In genomic region chr14:30182624-30183524, GRCm38 (mm10) we compare ENCODE assay signal across 23 mouse cellular contexts.
DNase-seq lines count a peak whose midpoint lies in the region; ATAC-seq and TF ChIP-seq lines count a peak whose summit lies in the region.
"Had no signal": no experiment of that assay in that cellular context is flagged by ENCODE, and none has a peak within 500 bp of the region (broad histone marks: within the 10 kb centered on the region; RNA-seq: fewer than 3 reads in every experiment).

No protein-coding gene starts in this region.

- TF ChIP-seq CTCF in bone marrow, adult 2 months (IDR thresholded peaks at IDR 0.05; ENCODE audit: control insufficient read depth, insufficient read depth, low read length): no peak

- H3K4me1 ChIP-seq in hindbrain, embryonic 13.5 days (replicated peaks): no peaks in the 10 kb centered on the region
- H3K4me1 ChIP-seq in hindbrain, embryonic 14.5 days (replicated peaks; ENCODE audit: control insufficient read depth, insufficient read depth, low read length): no peaks in the 10 kb centered on the region
- H3K4me1 ChIP-seq in bone marrow, adult 2 months (ENCODE audit: control insufficient read depth, insufficient read depth, low read length): peaks cover 6% of the 10 kb centered on the region; the same call in 1 of the 2 replicates
- peaks cover 20% of the 10 kb centered on the region for H3K4me1 ChIP-seq in embryonic facial prominence, embryonic 15.5 days
- H3K4me1 ChIP-seq in limb, embryonic 15.5 days: peaks cover 31% of the 10 kb centered on the region
- H3K4me1 ChIP-seq: forebrain, embryonic 13.5 days; hindbrain, embryonic 12.5 days; liver, embryonic 13.5 days; midbrain, embryonic 12.5 days had no signal

- H3K4me3 ChIP-seq in hindbrain, embryonic 13.5 days: no peak overlapping the region
- H3K4me3 ChIP-seq in hindbrain, embryonic 14.5 days (replicated peaks; ENCODE audit: low read length): no peak overlapping the region
- no peak overlapping the region for H3K4me3 ChIP-seq in bone marrow, adult 2 months (replicated peaks; ENCODE audit: control insufficient read depth, low read depth, low read length)
- no peak overlapping the region for H3K4me3 ChIP-seq in embryonic facial prominence, embryonic 15.5 days (replicated peaks)
- H3K4me3 ChIP-seq in limb, embryonic 15.5 days: no peak overlapping the region
- H3K4me3 ChIP-seq: erythroblast, embryonic 14.5 days; forebrain, embryonic 13.5 days; hindbrain, embryonic 12.5 days; liver, embryonic 13.5 days; midbrain, embryonic 12.5 days had no signal

- no peaks in the 10 kb centered on the region for H3K36me3 ChIP-seq in hindbrain, embryonic 13.5 days
- no peaks in the 10 kb centered on the region for H3K36me3 ChIP-seq in hindbrain, embryonic 14.5 days (replicated peaks; ENCODE audit: control insufficient read depth, insufficient read depth)
- no peaks in the 10 kb centered on the region for H3K36me3 ChIP-seq in embryonic facial prominence, embryonic 15.5 days
- H3K36me3 ChIP-seq in limb, embryonic 15.5 days: no peaks in the 10 kb centered on the region
- H3K36me3 ChIP-seq: hindbrain, embryonic 12.5 days; liver, embryonic 13.5 days; midbrain, embryonic 12.5 days had no signal

- H3K4me2 ChIP-seq in hindbrain, embryonic 13.5 days: no peak overlapping the region
- H3K4me2 ChIP-seq in hindbrain, embryonic 14.5 days (replicated peaks): no peak overlapping the region
- no peak overlapping the region for H3K4me2 ChIP-seq in embryonic facial prominence, embryonic 15.5 days (replicated peaks)
- peak overlapping the region; percentile 22 for H3K4me2 ChIP-seq in limb, embryonic 15.5 days
- H3K4me2 ChIP-seq: forebrain, embryonic 13.5 days; hindbrain, embryonic 12.5 days; liver, embryonic 13.5 days; midbrain, embryonic 12.5 days had no signal

- TF ChIP-seq POLR2A in bone marrow, adult 2 months (IDR thresholded peaks at IDR 0.05; ENCODE audit: borderline replicate concordance, control insufficient read depth, low read depth, low read length): 0 out of 2 replicates have a peak, but pooled peaks have one; percentile 12

- intact Hi-C loops in left cerebral cortex, postnatal 36 days (cut with DNase I): no loop called here

- H3K9me3 ChIP-seq in hindbrain, embryonic 13.5 days: no peaks in the 10 kb centered on the region
- H3K9me3 ChIP-seq in hindbrain, embryonic 14.5 days (ENCODE audit: control insufficient read depth, low read length): no peaks in the 10 kb centered on the region
- no peaks in the 10 kb centered on the region for H3K9me3 ChIP-seq in embryonic facial prominence, embryonic 15.5 days (replicated peaks)
- no peaks in the 10 kb centered on the region for H3K9me3 ChIP-seq in limb, embryonic 15.5 days
- H3K9me3 ChIP-seq: forebrain, embryonic 13.5 days; hindbrain, embryonic 12.5 days; liver, embryonic 13.5 days; midbrain, embryonic 12.5 days had no signal

- no peaks in the 10 kb centered on the region for H3K27me3 ChIP-seq in hindbrain, embryonic 13.5 days
- H3K27me3 ChIP-seq in hindbrain, embryonic 14.5 days (ENCODE audit: control insufficient read depth, insufficient read depth, low read length): no peaks in the 10 kb centered on the region
- H3K27me3 ChIP-seq in embryonic facial prominence, embryonic 15.5 days: no peaks in the 10 kb centered on the region
- peaks cover 12% of the 10 kb centered on the region for H3K27me3 ChIP-seq in limb, embryonic 15.5 days
- H3K27me3 ChIP-seq: forebrain, embryonic 13.5 days; hindbrain, embryonic 12.5 days; liver, embryonic 13.5 days; midbrain, embryonic 12.5 days had no signal

- 0 out of 2 replicates have a peak overlapping the region, but pooled peaks have one; percentile 10 for H3K27ac ChIP-seq in hindbrain, embryonic 13.5 days
- H3K27ac ChIP-seq in hindbrain, embryonic 14.5 days: no peak overlapping the region
- peak overlapping the region; percentile 44; the same call in 1 of the 2 replicates for H3K27ac ChIP-seq in bone marrow, adult 2 months (ENCODE audit: control insufficient read depth, insufficient read depth, low read depth, low read length, poor library complexity)
- peak overlapping the region; percentile 63; the same call in 1 of the 2 replicates for H3K27ac ChIP-seq in embryonic facial prominence, embryonic 15.5 days (replicated peaks)
- peak overlapping the region; percentile 74 for H3K27ac ChIP-seq in limb, embryonic 15.5 days
- H3K27ac ChIP-seq: forebrain, embryonic 13.5 days; hindbrain, embryonic 12.5 days; liver, embryonic 13.5 days; midbrain, embryonic 12.5 days had no signal

- no peak for ATAC-seq in hindbrain, embryonic 13.5 days (ENCODE audit: low FRiP score)
- no peak for ATAC-seq in hindbrain, embryonic 14.5 days (ENCODE audit: low FRiP score)
- no peak for ATAC-seq in embryonic facial prominence, embryonic 15.5 days (ENCODE audit: insufficient number of reproducible peaks, low FRiP score, low TSS enrichment, low read depth)
- peak; percentile 82 for ATAC-seq in limb, embryonic 15.5 days (ENCODE audit: insufficient number of reproducible peaks, low FRiP score, low TSS enrichment, low read depth)
- ATAC-seq: forebrain, embryonic 13.5 days; inflammation-experienced regulatory T-cells, adult 6 months; Patski had no signal

- no peak for DNase-seq in hindbrain, embryonic 14.5 days (ENCODE audit: low spot score)
- no peak for DNase-seq in left cerebral cortex, postnatal 36 days (ENCODE audit: low spot score in 2 of 2)
- DNase-seq in cerebellum, adult 9-10 months: no peak
- DNase-seq in ovary, postnatal 14 days (ENCODE audit: low spot score): no peak
- DNase-seq: cerebellum, adult 18-20 months; cerebellum, postnatal 36 days; embryo, embryonic 11 days; kidney, adult 18-20 months; kidney, postnatal 4 days; liver, embryonic 13.5 days; lung, adult 2 months; retina, postnatal 1 day; thymus, postnatal 25 days had no signal

- 81% methylated on average over 18 of the region's 18 CpGs for WGBS in hindbrain, embryonic 13.5 days
- WGBS in hindbrain, embryonic 14.5 days: 76% methylated on average over 18 of the region's 18 CpGs
- 64% methylated on average over 18 of the region's 18 CpGs for WGBS in bone marrow, adult 2 months
- 39% methylated on average over 18 of the region's 18 CpGs for WGBS in embryonic facial prominence, embryonic 15.5 days
- 33% methylated on average over 18 of the region's 18 CpGs for WGBS in limb, embryonic 15.5 days

- H3K9ac ChIP-seq in hindbrain, embryonic 13.5 days: no peak overlapping the region
- H3K9ac ChIP-seq in hindbrain, embryonic 14.5 days: no peak overlapping the region
- H3K9ac ChIP-seq in embryonic facial prominence, embryonic 15.5 days: no peak overlapping the region
- no peak overlapping the region for H3K9ac ChIP-seq in limb, embryonic 15.5 days
- H3K9ac ChIP-seq: forebrain, embryonic 13.5 days; hindbrain, embryonic 12.5 days; liver, embryonic 13.5 days; midbrain, embryonic 12.5 days had no signal
